Mouse (Mus musculus) bone marrow, adult 2 months (tissue): ENCODE measurements around the gene Tprn. TPM values are rescaled to one million over a fixed set of nuclear protein-coding genes. Genes with fewer than 3 reads are reported as not detected.

ENCODE experiments used
- H3K27ac ChIP-seq: fragments of 200-500 bp; 2 replicates; pipeline ENCODE4 v1.5.1; 2012; ENCODE audit warnings: low read depth, mild to moderate bottlenecking, control low read depth, inconsistent platforms, low read length; ENCODE audit not compliant: control insufficient read depth, poor library complexity, insufficient read depth
- H3K4me1 ChIP-seq: fragments of 200-500 bp; 2 replicates; pipeline ENCODE4 v1.6.1; 2011; ENCODE audit warnings: low read length; ENCODE audit not compliant: control insufficient read depth, insufficient read depth
- H3K4me3 ChIP-seq: fragments of 200-500 bp; replicated peaks from 2 replicates; pipeline ENCODE3; 2011; ENCODE audit warnings: mild to moderate bottlenecking, low read depth, low read length, control low read depth; ENCODE audit not compliant: control insufficient read depth
- CTCF ChIP-seq: fragments of 200-500 bp; IDR thresholded peaks from 2 replicates; pipeline ENCODE4 v1.5.1; 2011; ENCODE audit warnings: low read length, control low read depth; ENCODE audit not compliant: control insufficient read depth, insufficient read depth
- POLR2A ChIP-seq: fragments of 200-500 bp; IDR thresholded peaks from 2 replicates; pipeline ENCODE4 v1.6.1; 2011; ENCODE audit warnings: low read depth, mild to moderate bottlenecking, control low read depth, low read length, borderline replicate concordance; ENCODE audit not compliant: control insufficient read depth
- WGBS: fragments of 180-500 bp; shearing (Covaris S2); methylation state at CpG from one replicate; pipeline ENCODE4 v1.1.7; 2018; 5-methylcytosine and 5-hydroxymethylcytosine counted together
- polyA plus RNA-seq: library from polyadenylated mRNA; stranded (reverse); fragments of >200 nt; gene quantifications from 2 replicates; pipeline ENCODE4 v1.2.4, GENCODE M21; 2011; ENCODE audit warnings: low replicate concordance; ENCODE audit not compliant: missing spikeins, insufficient read depth, insufficient read length

The Tprn gene
- polyA plus RNA-seq, 1 experiment: 17.5 TPM

GRCm38 (mm10) chr2:25286837-25287636 lies 24.6 kb downstream of the Tprn start:
- TF ChIP-seq POLR2A: no peak
- no peak for TF ChIP-seq CTCF
- H3K4me1 ChIP-seq: no peaks in the 10 kb centered on the region
- no peak overlapping the region for H3K27ac ChIP-seq
- WGBS: 38% methylated on average over 7 of the region's 7 CpGs
- no peak overlapping the region for H3K4me3 ChIP-seq

GRCm38 (mm10) chr2:25287927-25288649 lies 25.7 kb downstream of the Tprn start, which contains the start of gene Tmem210:
TSS of gene Tmem210 (plus strand) at chr2:25288145.
- no peak within 1 kb of the TSS for H3K4me3 ChIP-seq
- WGBS: 85% methylated on average over 6 of the region's 6 CpGs
- H3K27ac ChIP-seq: no peak within 1 kb of the TSS
- H3K4me1 ChIP-seq: no peaks in the 10 kb centered on the region
- TF ChIP-seq CTCF (no peak), POLR2A (no peak)

GRCm38 (mm10) chr2:25288734-25289345 lies 26.4 kb downstream of the Tprn start:
- Histone ChIP-seq H3K27ac (no peak overlapping the region), H3K4me1 (no peaks in the 10 kb centered on the region), H3K4me3 (no peak overlapping the region)
- TF ChIP-seq POLR2A (no peak), CTCF (no peak)
- WGBS: 85% methylated on average over 7 of the region's 7 CpGs

- no peak within 1 kb of the TSS for H3K4me3 ChIP-seq
- H3K4me1 ChIP-seq: no peaks in the 10 kb centered on the region
- no peak within 1 kb of the TSS for H3K27ac ChIP-seq
- no peak for TF ChIP-seq CTCF
- TF ChIP-seq POLR2A: no peak
- WGBS: 6% methylated on average over 11 of the region's 11 CpGs
These were observed 27.2 kb downstream of the Tprn start, which contains the start of gene Lrrc26 for GRCm38 (mm10) chr2:25289651-25290050. TSS of gene Lrrc26 (plus strand) at chr2:25289915.

GRCm38 (mm10) chr2:25290101-25290815 lies 27.8 kb downstream of the Tprn start:
- H3K4me3 ChIP-seq: no peak overlapping the region
- H3K4me1 ChIP-seq: no peaks in the 10 kb centered on the region
- 3% methylated on average over 54 of the region's 54 CpGs for WGBS
- no peak overlapping the region for H3K27ac ChIP-seq
- TF ChIP-seq CTCF (no peak), POLR2A (no peak)

- no peak overlapping the region for H3K27ac ChIP-seq
- no peak for TF ChIP-seq POLR2A
- 4% methylated on average over 18 of the region's 18 CpGs for WGBS
These were observed 28.4 kb downstream of the Tprn start for GRCm38 (mm10) chr2:25290816-25291130.

GRCm38 (mm10) chr2:25291184-25292053 lies 29.0 kb downstream of the Tprn start:
- TF ChIP-seq CTCF: no peak
- TF ChIP-seq POLR2A: no peak
- Histone ChIP-seq H3K27ac (no peak overlapping the region), H3K4me3 (no peak overlapping the region), H3K4me1 (no peaks in the 10 kb centered on the region)
- whole genome bisulfite sequencing: 10% methylated on average over 32 of the region's 32 CpGs

More at GRCm38 (mm10) chr2:25290816-25291130, 28.4 kb downstream of the Tprn start:
- H3K4me3 ChIP-seq: no peak overlapping the region
- H3K4me1 ChIP-seq: no peaks in the 10 kb centered on the region
